Mouse (Mus musculus) megakaryocyte progenitor cell, adult 5-6 weeks (primary cell): Measurements from ENCODE around the gene Prpf40b. TPM values are rescaled to one million over a fixed set of nuclear protein-coding genes. Genes with fewer than 3 reads are reported as not detected.

Source experiments
- total RNA-seq, 2 experiments: library from RNA; stranded (forward) in 1 of 2; stranded (reverse) in 1 of 2; fragments of 157-497, 149-512 nt in 1 of 2; fragments of 200-1000 nt in 1 of 2; gene quantifications; 2 replicates each; pipeline versions ENCODE4 v1.2.3 to v1.2.4; 2015 to 2017

The Prpf40b gene
- total RNA-seq, 2 experiments from 2014 or later: 10.3 to 11.0 TPM

Other genes starting within 250 kb of the Prpf40b start
- gene Prph, start 239.9 kb upstream of the Prpf40b start, total RNA-seq (2015): 0.07 TPM in 1 of 2 replicates, not detected in the other
- gene Prph, start 239.9 kb upstream of the Prpf40b start, total RNA-seq (2017): not detected in 2 replicates
- 28.0 and 30.5 TPM in 2 replicates for gene Troap, start 220.5 kb upstream of the Prpf40b start, total RNA-seq (2015)
- 19.8 and 25.7 TPM in 2 replicates for gene Troap, start 220.5 kb upstream of the Prpf40b start, total RNA-seq (2017)
- gene C1ql4, start 207.3 kb upstream of the Prpf40b start, total RNA-seq (2015): not detected in 2 replicates
- not detected in 2 replicates for gene C1ql4, start 207.3 kb upstream of the Prpf40b start, total RNA-seq (2017)
- not detected in 2 replicates for gene Dnajc22, start 201.9 kb upstream of the Prpf40b start, total RNA-seq (2015)
- gene Dnajc22, start 201.9 kb upstream of the Prpf40b start, total RNA-seq (2017): not detected in 2 replicates
- 0.27 TPM in 1 of 2 replicates, not detected in the other for gene Spats2, start 169.2 kb upstream of the Prpf40b start, total RNA-seq (2015)
- 0.25 and 0.44 TPM in 2 replicates for gene Spats2, start 169.2 kb upstream of the Prpf40b start, total RNA-seq (2017)
- not detected in 2 replicates for gene Kcnh3, start 70.2 kb upstream of the Prpf40b start, total RNA-seq (2015)
- gene Kcnh3, start 70.2 kb upstream of the Prpf40b start, total RNA-seq (2017): not detected in 2 replicates
- gene Mcrs1, start 43.1 kb upstream of the Prpf40b start, total RNA-seq (2015): 37.8 and 41.4 TPM in 2 replicates
- gene Mcrs1, start 43.1 kb upstream of the Prpf40b start, total RNA-seq (2017): 28.2 and 39.7 TPM in 2 replicates
- not detected in 2 replicates for gene Fam186b, start 801 bp downstream of the Prpf40b start, total RNA-seq (2015)
- gene Fam186b, start 801 bp downstream of the Prpf40b start, total RNA-seq (2017): not detected in 2 replicates
- gene Fmnl3, start 75.4 kb downstream of the Prpf40b start, total RNA-seq (2015): 11.4 and 11.5 TPM in 2 replicates
- 17.2 and 21.2 TPM in 2 replicates for gene Fmnl3, start 75.4 kb downstream of the Prpf40b start, total RNA-seq (2017)
- 381 and 438 TPM in 2 replicates for gene Tmbim6, start 97.8 kb downstream of the Prpf40b start, total RNA-seq (2015)
- 164 and 187 TPM in 2 replicates for gene Tmbim6, start 97.8 kb downstream of the Prpf40b start, total RNA-seq (2017)
- gene Nckap5l, start 162.7 kb downstream of the Prpf40b start, total RNA-seq (2015): 4.0 and 9.7 TPM in 2 replicates
- gene Nckap5l, start 162.7 kb downstream of the Prpf40b start, total RNA-seq (2017): 0.17 and 2.2 TPM in 2 replicates
- 3.9 and 5.6 TPM in 2 replicates for gene Bcdin3d, start 179.6 kb downstream of the Prpf40b start, total RNA-seq (2015)
- 3.7 and 6.2 TPM in 2 replicates for gene Bcdin3d, start 179.6 kb downstream of the Prpf40b start, total RNA-seq (2017)
- gene Faim2, start 233.1 kb downstream of the Prpf40b start, total RNA-seq (2015): 0.39 and 0.56 TPM in 2 replicates
- 0.10 and 0.17 TPM in 2 replicates for gene Faim2, start 233.1 kb downstream of the Prpf40b start, total RNA-seq (2017)